Mouse (Mus musculus) embryonic fibroblast, embryonic 13.5 days (primary cell): Measurements from ENCODE around the gene Efl1.

Experiments used
- CTCF ChIP-seq: IDR thresholded peaks from 2 replicates; pipeline ENCODE4 v1.5.1; 2011; ENCODE audit warnings: mild to moderate bottlenecking, control low read depth, low read length, moderate library complexity, borderline replicate concordance; ENCODE audit not compliant: insufficient read depth
- POLR2A ChIP-seq: IDR thresholded peaks from 2 replicates; pipeline ENCODE4 v1.6.1; 2011; ENCODE audit warnings: low read depth, mild to moderate bottlenecking, control low read depth, low read length, moderate library complexity

- TF ChIP-seq CTCF = no peak
- TF ChIP-seq POLR2A = no peak
Measured at GRCm38 (mm10) chr7:82664604-82665003, 16.2 kb downstream of the Efl1 start.
